Mouse (Mus musculus): Measurements from ENCODE around the gene Olfr62. TPM values are rescaled to one million over a fixed set of nuclear protein-coding genes. Genes with fewer than 3 reads are reported as not detected.

Olfr62 gene
- polyA plus RNA-seq, 1 experiment, result not detected

DNA sequence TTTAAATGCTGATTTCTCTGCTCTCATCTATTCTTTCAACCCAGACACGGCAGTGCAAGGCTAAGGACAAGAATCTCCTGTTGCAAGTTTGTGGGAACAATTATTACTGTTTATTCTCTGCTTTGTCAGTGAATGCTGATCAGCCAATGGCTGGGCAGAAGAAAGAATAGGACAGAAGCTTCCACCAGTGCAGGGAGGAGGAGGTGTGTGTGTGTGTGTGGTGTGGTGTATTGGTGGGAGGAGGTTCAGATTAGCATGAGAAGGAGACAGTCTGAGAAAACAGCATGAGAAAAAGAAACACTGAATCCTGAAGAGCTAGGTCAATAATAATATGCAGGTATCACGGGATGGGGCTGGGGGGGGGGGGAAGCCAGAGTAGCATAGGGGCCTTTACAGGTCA lies 35.1 kb downstream of the Olfr62 start:
- no peaks in the 10 kb centered on the region for H3K79me3 ChIP-seq (ENCODE audit: low read depth)
- H3ac ChIP-seq (ENCODE audit: control insufficient read depth, insufficient read length, low read depth), result no peak overlapping the region
- no peak overlapping the region for H3K4me3 ChIP-seq (ENCODE audit: insufficient read depth, poor library complexity, severe bottlenecking)
- no peaks in the 10 kb centered on the region for H3K79me2 ChIP-seq (ENCODE audit: control insufficient read depth, insufficient read depth)
- peaks cover 20% of the 10 kb centered on the region for H3K27me3 ChIP-seq (ENCODE audit: control insufficient read depth, insufficient read depth, insufficient read length)
- H3K36me3 ChIP-seq (ENCODE audit: control insufficient read depth, insufficient read depth), result no peaks in the 10 kb centered on the region
- TF ChIP-seq CTCF (IDR thresholded peaks at IDR 0.05; ENCODE audit: control insufficient read depth, insufficient read depth, insufficient read length) (no peak), FOSL1 (IDR thresholded peaks at IDR 0.05; ENCODE audit: insufficient read depth, low read length, poor library complexity, severe bottlenecking) (no peak)

- H3K79me2 ChIP-seq (ENCODE audit: control insufficient read depth, insufficient read depth), result no peaks in the 10 kb centered on the region
- H3K36me3 ChIP-seq (ENCODE audit: control insufficient read depth, insufficient read depth), result no peaks in the 10 kb centered on the region
- TF ChIP-seq CTCF (IDR thresholded peaks at IDR 0.05; ENCODE audit: control insufficient read depth, insufficient read depth, insufficient read length), result no peak
- no peak for TF ChIP-seq MYOD1 (IDR thresholded peaks at IDR 0.05; ENCODE audit: control insufficient read depth, insufficient read length, low read depth)
- TF ChIP-seq MYOG (IDR thresholded peaks at IDR 0.05; ENCODE audit: control insufficient read depth, extremely low read depth, insufficient read length), result no peak
- TF ChIP-seq FOSL1 (IDR thresholded peaks at IDR 0.05; ENCODE audit: insufficient read depth, low read length, poor library complexity, severe bottlenecking), result no peak
- no peak for TF ChIP-seq USF1 (IDR thresholded peaks at IDR 0.05; ENCODE audit: low read depth)
- no peak for TF ChIP-seq MAX (IDR thresholded peaks at IDR 0.05)
- no peak for TF ChIP-seq CEBPB (IDR thresholded peaks at IDR 0.05; ENCODE audit: low read depth)
- no peak within 1 kb of the TSS for H3ac ChIP-seq (ENCODE audit: control insufficient read depth, insufficient read length, low read depth)
- no peaks in the 10 kb centered on the region for H3K79me3 ChIP-seq (ENCODE audit: low read depth)
- H3K27me3 ChIP-seq (ENCODE audit: control insufficient read depth, insufficient read depth, insufficient read length), result no peaks in the 10 kb centered on the region
- H3K4me3 ChIP-seq (ENCODE audit: insufficient read depth, poor library complexity, severe bottlenecking), result no peak within 1 kb of the TSS
These were observed 44.5 kb downstream of the Olfr62 start, which contains the start of gene Olfr1341 for GRCm38 (mm10) chr4:118703223-118703622. Gene Olfr1341 (plus strand): TSS chr4:118703523.

- Histone ChIP-seq H3K79me3 (ENCODE audit: low read depth) (no peaks in the 10 kb centered on the region), H3K27me3 (ENCODE audit: control insufficient read depth, insufficient read depth, insufficient read length) (no peaks in the 10 kb centered on the region), H3K36me3 (ENCODE audit: control insufficient read depth, insufficient read depth) (no peaks in the 10 kb centered on the region), H3K4me3 (ENCODE audit: insufficient read depth, poor library complexity, severe bottlenecking) (no peak overlapping the region), H3K79me2 (ENCODE audit: control insufficient read depth, insufficient read depth) (no peaks in the 10 kb centered on the region), H3ac (ENCODE audit: control insufficient read depth, insufficient read length, low read depth) (no peak overlapping the region)
- TF ChIP-seq USF1 (IDR thresholded peaks at IDR 0.05; ENCODE audit: low read depth) (no peak), FOSL1 (IDR thresholded peaks at IDR 0.05; ENCODE audit: insufficient read depth, low read length, poor library complexity, severe bottlenecking) (no peak), MAX (IDR thresholded peaks at IDR 0.05) (no peak)
These were observed 49.3 kb downstream of the Olfr62 start for GRCm38 (mm10) chr4:118708086-118708485.

GRCm38 (mm10) chr4:118711656-118712055 lies 52.9 kb downstream of the Olfr62 start:
- Histone ChIP-seq H3K79me2 (ENCODE audit: control insufficient read depth, insufficient read depth) (no peaks in the 10 kb centered on the region), H3ac (ENCODE audit: control insufficient read depth, insufficient read length, low read depth) (no peak overlapping the region), H3K4me3 (ENCODE audit: insufficient read depth, poor library complexity, severe bottlenecking) (no peak overlapping the region), H3K27me3 (ENCODE audit: control insufficient read depth, insufficient read depth, insufficient read length) (no peaks in the 10 kb centered on the region), H3K36me3 (ENCODE audit: control insufficient read depth, insufficient read depth) (no peaks in the 10 kb centered on the region), H3K79me3 (ENCODE audit: low read depth) (no peaks in the 10 kb centered on the region)
- TF ChIP-seq CTCF (IDR thresholded peaks at IDR 0.05; ENCODE audit: control insufficient read depth, insufficient read depth, insufficient read length) (no peak), MYOD1 (IDR thresholded peaks at IDR 0.05; ENCODE audit: control insufficient read depth, insufficient read length, low read depth) (no peak), USF1 (IDR thresholded peaks at IDR 0.05; ENCODE audit: low read depth) (no peak), MYOG (IDR thresholded peaks at IDR 0.05; ENCODE audit: control insufficient read depth, extremely low read depth, insufficient read length) (no peak), MAX (IDR thresholded peaks at IDR 0.05) (no peak), FOSL1 (IDR thresholded peaks at IDR 0.05; ENCODE audit: insufficient read depth, low read length, poor library complexity, severe bottlenecking) (no peak)

Other genes starting within 250 kb of the Olfr62 start
- 7.6 TPM for gene Szt2, start 249.7 kb upstream of the Olfr62 start, polyA plus RNA-seq (2012; fragmentation: generic; extraction: Trizol)
- gene Med8, start 249.6 kb upstream of the Olfr62 start, polyA plus RNA-seq (2012; fragmentation: generic; extraction: Trizol), result 77.2 TPM
- gene Elovl1, start 230.9 kb upstream of the Olfr62 start, polyA plus RNA-seq (2012; fragmentation: generic; extraction: Trizol), result 92.3 TPM
- 274 TPM for gene Cdc20, start 221.6 kb upstream of the Olfr62 start, polyA plus RNA-seq (2012; fragmentation: generic; extraction: Trizol)
- gene Mpl, start 201.4 kb upstream of the Olfr62 start, polyA plus RNA-seq (2012; fragmentation: generic; extraction: Trizol), result not detected
- gene Tie1, start 168.9 kb upstream of the Olfr62 start, polyA plus RNA-seq (2012; fragmentation: generic; extraction: Trizol), result not detected
- not detected for gene 2610528J11Rik, start 132.0 kb upstream of the Olfr62 start, polyA plus RNA-seq (2012; fragmentation: generic; extraction: Trizol)
- gene Tmem125, start 114.9 kb upstream of the Olfr62 start, polyA plus RNA-seq (2012; fragmentation: generic; extraction: Trizol), result not detected
- not detected for gene Cfap57, start 38.2 kb upstream of the Olfr62 start, polyA plus RNA-seq (2012; fragmentation: generic; extraction: Trizol)
- gene Ebna1bp2, start 38.2 kb upstream of the Olfr62 start, polyA plus RNA-seq (2012; fragmentation: generic; extraction: Trizol), result 106 TPM
- gene Olfr1342, start 33.8 kb downstream of the Olfr62 start, polyA plus RNA-seq (2012; fragmentation: generic; extraction: Trizol), result not detected
- gene Olfr1341, start 44.6 kb downstream of the Olfr62 start, polyA plus RNA-seq (2012; fragmentation: generic; extraction: Trizol), result not detected
- not detected for gene Olfr1340, start 61.2 kb downstream of the Olfr62 start, polyA plus RNA-seq (2012; fragmentation: generic; extraction: Trizol)
- not detected for gene Olfr1339, start 73.2 kb downstream of the Olfr62 start, polyA plus RNA-seq (2012; fragmentation: generic; extraction: Trizol)
- not detected for gene Olfr1338, start 99.8 kb downstream of the Olfr62 start, polyA plus RNA-seq (2012; fragmentation: generic; extraction: Trizol)
- gene Olfr1337, start 123.6 kb downstream of the Olfr62 start, polyA plus RNA-seq (2012; fragmentation: generic; extraction: Trizol), result not detected
- not detected for gene Olfr1335, start 151.0 kb downstream of the Olfr62 start, polyA plus RNA-seq (2012; fragmentation: generic; extraction: Trizol)
- not detected for gene Olfr1333, start 177.3 kb downstream of the Olfr62 start, polyA plus RNA-seq (2012; fragmentation: generic; extraction: Trizol)
- gene Olfr1331, start 205.7 kb downstream of the Olfr62 start, polyA plus RNA-seq (2012; fragmentation: generic; extraction: Trizol), result not detected
- gene Olfr1330, start 229.6 kb downstream of the Olfr62 start, polyA plus RNA-seq (2012; fragmentation: generic; extraction: Trizol), result not detected